Mouse (Mus musculus): ENCODE measurements at regions not wholly inside any gene's neighbourhood (a gene's known extent, or its start where the extent isn't known, plus 50 kb on each side); places are given as distances from the start of the nearest gene placed in this dataset.

- Histone ChIP-seq H3K27ac (no peak overlapping the region), H3K27me3 (ENCODE audit: low read depth, poor library complexity, severe bottlenecking) (peaks cover 18% of the 10 kb centered on the region), H3K9me3 (replicated peaks) (0 out of 2 replicates have a peak, but pooled peaks cover 2% of the 10 kb centered on the region), H3K4me1 (peaks cover 15% of the 10 kb centered on the region), H3K36me3 (no peaks in the 10 kb centered on the region), H3K4me3 (no peak overlapping the region)
- no peak for DNase-seq (ENCODE audit: low spot score)
- 56% methylated on average over 5 of the region's 5 CpGs for WGBS
These were observed 122.3 kb upstream of the Tle3 start for GRCm38 (mm10) chr9:61249691-61250425.

GRCm38 (mm10) chr9:61251606-61252005, 120.6 kb upstream of the Tle3 start:
- Histone ChIP-seq H3K27ac (no peak overlapping the region), H3K9me3 (replicated peaks) (no peaks in the 10 kb centered on the region), H3K4me1 (peaks cover 15% of the 10 kb centered on the region), H3K36me3 (no peaks in the 10 kb centered on the region), H3K27me3 (ENCODE audit: low read depth, poor library complexity, severe bottlenecking) (peaks cover 35% of the 10 kb centered on the region), H3K4me3 (no peak overlapping the region)
- DNase-seq (ENCODE audit: low spot score), result no peak
- WGBS, result 72% methylated on average over 6 of the region's 6 CpGs

GRCm38 (mm10) chr9:61253761-61254160, 118.4 kb upstream of the Tle3 start:
- no peak for DNase-seq (ENCODE audit: low spot score)
- WGBS, result 72% methylated on average over 3 of the region's 3 CpGs
- H3K4me1 ChIP-seq, result peaks cover 33% of the 10 kb centered on the region
- peaks cover 45% of the 10 kb centered on the region for H3K27me3 ChIP-seq (ENCODE audit: low read depth, poor library complexity, severe bottlenecking)
- H3K36me3 ChIP-seq, result no peaks in the 10 kb centered on the region
- H3K27ac ChIP-seq, result no peak overlapping the region
- H3K4me3 ChIP-seq, result no peak overlapping the region
- no peaks in the 10 kb centered on the region for H3K9me3 ChIP-seq (replicated peaks)

- H3K4me1 ChIP-seq, result peaks cover 53% of the 10 kb centered on the region
- no peak overlapping the region for H3K27ac ChIP-seq
- DNase-seq (ENCODE audit: low spot score), result no peak
- no peak overlapping the region for H3K4me3 ChIP-seq
- WGBS, result 68% methylated on average over 4 of the region's 4 CpGs
- H3K9me3 ChIP-seq (replicated peaks), result no peaks in the 10 kb centered on the region
- H3K27me3 ChIP-seq (ENCODE audit: low read depth, poor library complexity, severe bottlenecking), result peaks cover 68% of the 10 kb centered on the region
- H3K36me3 ChIP-seq, result no peaks in the 10 kb centered on the region
These were observed 114.7 kb upstream of the Tle3 start for GRCm38 (mm10) chr9:61257488-61257887.

GRCm38 (mm10) chr9:61258100-61258499, 114.1 kb upstream of the Tle3 start:
- 46% methylated on average over 5 of the region's 5 CpGs for WGBS
- Histone ChIP-seq H3K36me3 (no peaks in the 10 kb centered on the region), H3K9me3 (replicated peaks) (no peaks in the 10 kb centered on the region), H3K4me3 (no peak overlapping the region), H3K27ac (no peak overlapping the region), H3K4me1 (peaks cover 56% of the 10 kb centered on the region), H3K27me3 (ENCODE audit: low read depth, poor library complexity, severe bottlenecking) (peaks cover 69% of the 10 kb centered on the region)
- DNase-seq (ENCODE audit: low spot score), result no peak

- Histone ChIP-seq H3K4me1 (peaks cover 56% of the 10 kb centered on the region), H3K27me3 (ENCODE audit: low read depth, poor library complexity, severe bottlenecking) (peaks cover 68% of the 10 kb centered on the region), H3K4me3 (0 out of 2 replicates have a peak overlapping the region, but pooled peaks have one; percentile 2), H3K27ac (peak overlapping the region; percentile 38; the same call in 1 of the 2 replicates), H3K9me3 (replicated peaks) (no peaks in the 10 kb centered on the region), H3K36me3 (no peaks in the 10 kb centered on the region)
- no peak for DNase-seq (ENCODE audit: low spot score)
- WGBS, result 13% methylated on average over 7 of the region's 7 CpGs
These were observed 112.6 kb upstream of the Tle3 start for GRCm38 (mm10) chr9:61259421-61260174.

GRCm38 (mm10) chr9:61261263-61261662, 110.9 kb upstream of the Tle3 start:
- Histone ChIP-seq H3K36me3 (no peaks in the 10 kb centered on the region), H3K27ac (no peak overlapping the region), H3K9me3 (replicated peaks) (no peaks in the 10 kb centered on the region), H3K27me3 (ENCODE audit: low read depth, poor library complexity, severe bottlenecking) (peaks cover 56% of the 10 kb centered on the region), H3K4me3 (no peak overlapping the region), H3K4me1 (peaks cover 56% of the 10 kb centered on the region)
- WGBS, result 66% methylated on average over 6 of the region's 6 CpGs
- DNase-seq (ENCODE audit: low spot score), result no peak

GRCm38 (mm10) chr9:61261739-61262333, 110.3 kb upstream of the Tle3 start:
- H3K9me3 ChIP-seq (replicated peaks), result no peaks in the 10 kb centered on the region
- H3K4me3 ChIP-seq, result no peak overlapping the region
- no peak for DNase-seq (ENCODE audit: low spot score)
- H3K27me3 ChIP-seq (ENCODE audit: low read depth, poor library complexity, severe bottlenecking), result peaks cover 54% of the 10 kb centered on the region
- WGBS, result 33% methylated on average over 12 of the region's 12 CpGs
- no peak overlapping the region for H3K27ac ChIP-seq
- peaks cover 56% of the 10 kb centered on the region for H3K4me1 ChIP-seq
- H3K36me3 ChIP-seq, result no peaks in the 10 kb centered on the region

GRCm38 (mm10) chr9:61263335-61263734, 108.8 kb upstream of the Tle3 start:
- H3K4me1 ChIP-seq, result peaks cover 42% of the 10 kb centered on the region
- no peak overlapping the region for H3K4me3 ChIP-seq
- no peak for DNase-seq (ENCODE audit: low spot score)
- H3K9me3 ChIP-seq (replicated peaks), result no peaks in the 10 kb centered on the region
- 87% methylated on average over 4 of the region's 4 CpGs for WGBS
- no peaks in the 10 kb centered on the region for H3K36me3 ChIP-seq
- peaks cover 52% of the 10 kb centered on the region for H3K27me3 ChIP-seq (ENCODE audit: low read depth, poor library complexity, severe bottlenecking)
- no peak overlapping the region for H3K27ac ChIP-seq

- Histone ChIP-seq H3K9me3 (replicated peaks) (no peaks in the 10 kb centered on the region), H3K4me3 (no peak overlapping the region), H3K4me1 (peaks cover 20% of the 10 kb centered on the region), H3K27me3 (ENCODE audit: low read depth, poor library complexity, severe bottlenecking) (peaks cover 60% of the 10 kb centered on the region), H3K27ac (no peak overlapping the region), H3K36me3 (no peaks in the 10 kb centered on the region)
- 87% methylated on average over 5 of the region's 5 CpGs for WGBS
- DNase-seq (ENCODE audit: low spot score), result no peak
These were observed 106.7 kb upstream of the Tle3 start for GRCm38 (mm10) chr9:61265466-61265865.

- Histone ChIP-seq H3K27ac (no peak overlapping the region), H3K4me3 (no peak overlapping the region), H3K4me1 (peaks cover 7% of the 10 kb centered on the region; the same call in 1 of the 2 replicates), H3K36me3 (no peaks in the 10 kb centered on the region), H3K27me3 (ENCODE audit: low read depth, poor library complexity, severe bottlenecking) (peaks cover 59% of the 10 kb centered on the region), H3K9me3 (replicated peaks) (no peaks in the 10 kb centered on the region)
- WGBS, result 88% methylated on average over 6 of the region's 6 CpGs
- DNase-seq (ENCODE audit: low spot score), result no peak
These were observed 105.2 kb upstream of the Tle3 start for GRCm38 (mm10) chr9:61266992-61267391.

GRCm38 (mm10) chr9:61267541-61267940, 104.6 kb upstream of the Tle3 start:
- Histone ChIP-seq H3K9me3 (replicated peaks) (no peaks in the 10 kb centered on the region), H3K4me1 (0 out of 2 replicates have a peak, but pooled peaks cover 2% of the 10 kb centered on the region), H3K36me3 (no peaks in the 10 kb centered on the region), H3K27ac (no peak overlapping the region), H3K4me3 (no peak overlapping the region), H3K27me3 (ENCODE audit: low read depth, poor library complexity, severe bottlenecking) (peaks cover 59% of the 10 kb centered on the region)
- no peak for DNase-seq (ENCODE audit: low spot score)
- 61% methylated on average over 4 of the region's 4 CpGs for WGBS

GRCm38 (mm10) chr9:61268162-61268561, 104.0 kb upstream of the Tle3 start:
- Histone ChIP-seq H3K27ac (no peak overlapping the region), H3K9me3 (replicated peaks) (no peaks in the 10 kb centered on the region), H3K4me1 (no peaks in the 10 kb centered on the region), H3K27me3 (ENCODE audit: low read depth, poor library complexity, severe bottlenecking) (peaks cover 59% of the 10 kb centered on the region), H3K4me3 (no peak overlapping the region), H3K36me3 (no peaks in the 10 kb centered on the region)
- no peak for DNase-seq (ENCODE audit: low spot score)
- WGBS, result 82% methylated on average over 2 of the region's 2 CpGs
